Mouse (Mus musculus) CH12.LX (cell line): ENCODE measurements around the gene Acbd4. TPM values are rescaled to one million over a fixed set of nuclear protein-coding genes. Genes with fewer than 3 reads are reported as not detected.

ENCODE experiments used
- DNase-seq: peaks from one replicate; pipeline ENCODE4 v3.0.0-alpha.2; 2013; ENCODE audit errors: extremely low read depth
- H3K27ac ChIP-seq: 2 replicates; pipeline ENCODE4 v1.5.1; 2012; ENCODE audit warnings: low read depth, mild to moderate bottlenecking, control low read depth, moderate library complexity; ENCODE audit not compliant: insufficient read depth
- H3K27me3 ChIP-seq: replicated peaks from 2 replicates; pipeline ENCODE3; 2012; ENCODE audit warnings: inconsistent platforms
- H3K36me3 ChIP-seq, 2 experiments: replicated peaks in 1 of 2; 2 replicates each; pipeline versions ENCODE3 to v1.6.1; 2012; ENCODE audit warnings: inconsistent platforms in 1 of 2, low read length in 1 of 2, mild to moderate bottlenecking in 1 of 2, mixed read lengths in 1 of 2, moderate library complexity in 1 of 2; ENCODE audit not compliant: control insufficient read depth in 1 of 2, insufficient read depth in 1 of 2
- H3K4me1 ChIP-seq, 2 experiments: 2 replicates each; pipeline ENCODE4 v1.6.1; 2012; ENCODE audit warnings: inconsistent platforms in 1 of 2, moderate library complexity in 1 of 2; ENCODE audit not compliant: insufficient read depth in 2 of 2, control insufficient read depth in 1 of 2
- H3K4me2 ChIP-seq: 2 replicates; pipeline ENCODE4 v1.6.1; 2012; ENCODE audit warnings: low read depth, mild to moderate bottlenecking, control low read depth; ENCODE audit not compliant: poor library complexity, insufficient read depth, severe bottlenecking
- H3K4me3 ChIP-seq, 3 experiments: fragments of 150-350 bp in 1 of 3; sonication (generic) in 1 of 3; replicated peaks in 1 of 3; 2 replicates each; pipeline versions ENCODE3 to v1.5.1; 2011 to 2012; ENCODE audit warnings: low read depth in 2 of 3, low read length in 2 of 3, mild to moderate bottlenecking in 2 of 3, moderate library complexity in 2 of 3, control low read depth in 1 of 3, improper control_type of control experiment in 1 of 3, inconsistent platforms in 1 of 3, mixed read lengths in 1 of 3; ENCODE audit not compliant: poor library complexity in 1 of 3
- H3K79me2 ChIP-seq: replicated peaks from 2 replicates; pipeline ENCODE4 v1.6.1; 2012; ENCODE audit warnings: mild to moderate bottlenecking, moderate library complexity; ENCODE audit not compliant: control insufficient read depth, poor library complexity, insufficient read depth, severe bottlenecking; ENCODE audit errors: extremely low read depth
- H3K9ac ChIP-seq: 2 replicates; pipeline ENCODE4 v1.6.1; 2012; ENCODE audit warnings: low read depth, mild to moderate bottlenecking, control low read depth, moderate library complexity; ENCODE audit not compliant: insufficient read depth
- H3K9me3 ChIP-seq: replicated peaks from 2 replicates; pipeline ENCODE3; 2012; ENCODE audit warnings: low read length, inconsistent platforms, mixed read lengths
- BHLHE40 ChIP-seq: IDR thresholded peaks from 2 replicates; pipeline ENCODE4 v1.6.1; 2011; ENCODE audit warnings: mild to moderate bottlenecking, low read depth, low read length, improper control_type of control experiment
- CTCF ChIP-seq, 2 experiments: IDR thresholded peaks in 1 of 2; conservative IDR thresholded peaks in 1 of 2; 2 replicates each; pipeline ENCODE4 v1.5.1; 2011 to 2012; ENCODE audit warnings: low read depth in 2 of 2, low read length in 2 of 2, improper control_type of control experiment in 1 of 2, inconsistent platforms in 1 of 2, mild to moderate bottlenecking in 1 of 2, moderate library complexity in 1 of 2
- E2F4 ChIP-seq: IDR thresholded peaks from 2 replicates; pipeline ENCODE4 v1.6.1; 2011; ENCODE audit warnings: low read depth, low read length, improper control_type of control experiment; ENCODE audit not compliant: insufficient replicate concordance
- EP300 ChIP-seq: IDR thresholded peaks from 2 replicates; pipeline ENCODE4 v1.6.1; 2011; ENCODE audit warnings: low read length, improper control_type of control experiment
- ETS1 ChIP-seq: conservative IDR thresholded peaks from 2 replicates; pipeline ENCODE4 v1.6.1; 2012; ENCODE audit warnings: low read depth, mild to moderate bottlenecking, inconsistent platforms, low read length, improper control_type of control experiment, moderate library complexity
- GABPA ChIP-seq: IDR thresholded peaks from 2 replicates; pipeline ENCODE4 v1.6.1; 2012; ENCODE audit warnings: low read depth, low read length, improper control_type of control experiment, inconsistent platforms; ENCODE audit not compliant: insufficient replicate concordance
- HCFC1 ChIP-seq: IDR thresholded peaks from 2 replicates; pipeline ENCODE4 v1.6.1; 2012; ENCODE audit warnings: low read depth, mild to moderate bottlenecking, inconsistent platforms, low read length, improper control_type of control experiment
- IRF4 ChIP-seq: IDR thresholded peaks from 2 replicates; pipeline ENCODE4 v1.6.1; 2014; ENCODE audit warnings: low read depth, mild to moderate bottlenecking, inconsistent platforms, low read length, improper control_type of control experiment
- JUN ChIP-seq: IDR thresholded peaks from 2 replicates; pipeline ENCODE4 v1.6.1; 2011; ENCODE audit warnings: low read depth, mild to moderate bottlenecking, low read length, improper control_type of control experiment, moderate library complexity; ENCODE audit not compliant: insufficient read depth
- JUND ChIP-seq: conservative IDR thresholded peaks from 2 replicates; pipeline ENCODE4 v1.6.1; 2011; ENCODE audit warnings: low read depth, low read length, improper control_type of control experiment
- MAZ ChIP-seq: IDR thresholded peaks from 2 replicates; pipeline ENCODE4 v1.6.1; 2012; ENCODE audit warnings: low read depth, mild to moderate bottlenecking, inconsistent platforms, low read length, improper control_type of control experiment, moderate library complexity
- MEF2A ChIP-seq: IDR thresholded peaks from 2 replicates; pipeline ENCODE4 v1.6.1; 2014; ENCODE audit warnings: low read depth, mild to moderate bottlenecking, inconsistent platforms, low read length, improper control_type of control experiment, borderline replicate concordance
- MYC ChIP-seq: IDR thresholded peaks from 2 replicates; pipeline ENCODE4 v1.6.1; 2011; ENCODE audit warnings: low read depth, mild to moderate bottlenecking, improper control_type of control experiment, low read length
- PAX5 ChIP-seq: IDR thresholded peaks from 2 replicates; pipeline ENCODE4 v1.6.1; 2012; ENCODE audit warnings: low read length, inconsistent platforms, mixed read lengths
- RAD21 ChIP-seq: IDR thresholded peaks from 2 replicates; pipeline ENCODE4 v1.6.1; 2011; ENCODE audit warnings: low read depth, mild to moderate bottlenecking, low read length, improper control_type of control experiment, moderate library complexity
- RCOR1 ChIP-seq: conservative IDR thresholded peaks from 2 replicates; pipeline ENCODE4 v1.6.1; 2012; ENCODE audit warnings: low read depth, mild to moderate bottlenecking, inconsistent platforms, low read length, improper control_type of control experiment
- SIN3A ChIP-seq: IDR thresholded peaks from 2 replicates; pipeline ENCODE4 v1.6.1; 2012; ENCODE audit warnings: low read length, improper control_type of control experiment, inconsistent platforms
- SMC3 ChIP-seq: IDR thresholded peaks from 2 replicates; pipeline ENCODE4 v1.6.1; 2011; ENCODE audit warnings: low read depth, low read length, improper control_type of control experiment
- TBP ChIP-seq: conservative IDR thresholded peaks from 2 replicates; pipeline ENCODE4 v1.6.1; 2011; ENCODE audit warnings: low read depth, low read length, improper control_type of control experiment
- UBTF ChIP-seq: IDR thresholded peaks from 2 replicates; pipeline ENCODE4 v1.6.1; 2012; ENCODE audit warnings: low read depth, mild to moderate bottlenecking, inconsistent platforms, low read length, improper control_type of control experiment, moderate library complexity
- USF2 ChIP-seq: conservative IDR thresholded peaks from 2 replicates; pipeline ENCODE4 v1.6.1; 2011; ENCODE audit warnings: low read depth, low read length, improper control_type of control experiment
- ZNF384 ChIP-seq: IDR thresholded peaks from 2 replicates; pipeline ENCODE4 v1.6.1; 2012; ENCODE audit warnings: low read depth, low read length, improper control_type of control experiment, inconsistent platforms
- dilution Hi-C: fragments of 300-500 bp; cut with MboI; formaldehyde crosslinking; loops from 2 replicates; pipeline ENCODE4 v1.14.3; 2020; ENCODE audit warnings: low sequenced_read_pairs; ENCODE audit not compliant: extremely low pct_unique_long_range_greater_than_20kb, extremely low pct_ligation_motif_present
- in situ Hi-C: fragments of 300-500 bp; cut with MboI; formaldehyde crosslinking; loops from 3 replicates; pipeline ENCODE4 v1.14.3; 2019; ENCODE audit warnings: low sequenced_read_pairs, low pct_ligation_motif_present, low pct_unique_long_range_greater_than_20kb, mixed read lengths
- polyA plus RNA-seq: library from polyadenylated mRNA; unstranded; fragments of >175 nt; gene quantifications from 2 replicates; pipeline ENCODE4 v1.2.1, GENCODE M21; 2012; ENCODE audit warnings: low read depth; ENCODE audit not compliant: insufficient read length
- total RNA-seq, 2 experiments: library from RNA; depleted of rRNA; stranded (reverse); fragments of 300-350 nt in 1 of 2; fragments of >200 nt in 1 of 2; gene quantifications; 2 replicates each; pipeline ENCODE4 v1.2.3; 2012 to 2014

Acbd4 gene
- total and polyA plus RNA-seq, 3 experiments = 51.4 to 68.4 (median 62.6) TPM

GRCm38 (mm10) chr11:103103621-103104020 is 2.1 kb downstream of the Acbd4 start:
- H3K9ac ChIP-seq = peak overlapping the region; percentile 73

GRCm38 (mm10) chr11:103104469-103104868 is 3.0 kb downstream of the Acbd4 start:
- Histone ChIP-seq H3K4me3 (peak overlapping the region in 2 of 3 experiments; percentile 24 to 61), H3K9me3 (no peaks in the 10 kb centered on the region), H3K79me2 (peaks cover 26% of the 10 kb centered on the region), H3K27me3 (peaks cover 6% of the 10 kb centered on the region), H3K4me1 (peaks cover 25 to 60% of the 10 kb centered on the region in 2 experiments), H3K27ac (peak overlapping the region; percentile 38; the same call in 1 of the 2 replicates), H3K36me3 (peaks cover 28 to 50% of the 10 kb centered on the region in 2 experiments), H3K4me2 (peak overlapping the region; percentile 54), H3K9ac (peak overlapping the region; percentile 73; the same call in 1 of the 2 replicates)
- peak; percentile 62 for TF ChIP-seq HCFC1
- TF ChIP-seq ZNF384 = no peak
- TF ChIP-seq JUN = no peak
- TF ChIP-seq IRF4 = 0 out of 2 replicates have a peak, but pooled peaks have one; percentile 7
- peak; percentile 63; the same call in 1 of the 2 replicates for TF ChIP-seq SIN3A
- no peak for TF ChIP-seq SMC3
- in situ Hi-C loops (loop anchor here (5.0 kb wide), 2 partner anchors 53 to 223 kb away; no protein-coding TSS in a partner anchor), dilution Hi-C loops (no loop called here)
- peak; percentile 82 for DNase-seq

More at GRCm38 (mm10) chr11:103103621-103104020, 2.1 kb downstream of the Acbd4 start:
- no peak overlapping the region for H3K27ac ChIP-seq
- no peak for TF ChIP-seq CTCF (conservative IDR thresholded peaks at IDR 0.05 in 1 of 2, IDR thresholded peaks at IDR 0.05 in 1 of 2; ENCODE audit: low read depth in 2 of 2, low read length in 2 of 2)
- no peak for TF ChIP-seq RAD21
- no peak for TF ChIP-seq UBTF
- TF ChIP-seq JUND = no peak
- no peak for TF ChIP-seq MEF2A
- no peak for TF ChIP-seq USF2
- TF ChIP-seq SIN3A = no peak
- no peak for TF ChIP-seq MAZ
- no peak for TF ChIP-seq MYC
- no peak for TF ChIP-seq ETS1
- TF ChIP-seq EP300 = no peak
- TF ChIP-seq TBP = no peak
- TF ChIP-seq RCOR1 = no peak
- TF ChIP-seq GABPA = no peak
- no peak for TF ChIP-seq PAX5
- TF ChIP-seq E2F4 = no peak
- no peak for TF ChIP-seq BHLHE40
- H3K79me2 ChIP-seq = peaks cover 28% of the 10 kb centered on the region
- peak overlapping the region; percentile 61 to 81 (median 62) for H3K4me3 ChIP-seq
- no peak for DNase-seq
- no peaks in the 10 kb centered on the region for H3K9me3 ChIP-seq
- H3K4me2 ChIP-seq = peak overlapping the region; percentile 54
- peaks cover 26 to 49% of the 10 kb centered on the region in 2 experiments for H3K36me3 ChIP-seq
- H3K4me1 ChIP-seq = peaks cover 30 to 68% of the 10 kb centered on the region in 2 experiments
- in situ Hi-C loops = loop anchor here (5.0 kb wide), 2 partner anchors 54 to 224 kb away; no protein-coding TSS in a partner anchor
- dilution Hi-C loops = no loop called here
- H3K27me3 ChIP-seq = peaks cover 6% of the 10 kb centered on the region
